Mouse (Mus musculus) midbrain, embryonic 10.5 days (tissue): ENCODE results near the gene Med10. TPM values are rescaled to one million over a fixed set of nuclear protein-coding genes. Genes with fewer than 3 reads are reported as not detected.

Source experiments
- DNase-seq: peaks from one replicate; pipeline ENCODE4 v3.0.0-alpha.2; 2017; ENCODE audit warnings: low spot score
- H3K27ac ChIP-seq: fragments of 300-500 bp; sonication (generic); replicated peaks from 2 replicates; pipeline ENCODE4 v1.5.1; 2016; ENCODE audit warnings: mild to moderate bottlenecking
- H3K27me3 ChIP-seq: fragments of 300-500 bp; sonication (generic); 2 replicates; pipeline ENCODE4 v1.6.1; 2016; ENCODE audit warnings: low read depth, mild to moderate bottlenecking; ENCODE audit not compliant: poor library complexity, severe bottlenecking
- H3K36me3 ChIP-seq: fragments of 300-500 bp; sonication (generic); 2 replicates; pipeline ENCODE4 v1.6.1; 2016; ENCODE audit warnings: mild to moderate bottlenecking, moderate library complexity
- H3K4me1 ChIP-seq: fragments of 300-500 bp; sonication (generic); 2 replicates; pipeline ENCODE4 v1.6.1; 2016
- H3K4me3 ChIP-seq: fragments of 300-500 bp; sonication (generic); 2 replicates; pipeline ENCODE4 v1.5.1; 2016; ENCODE audit warnings: mild to moderate bottlenecking, moderate library complexity
- H3K9me3 ChIP-seq: fragments of 300-500 bp; sonication (generic); replicated peaks from 2 replicates; pipeline ENCODE4 v1.6.1; 2016; ENCODE audit warnings: mild to moderate bottlenecking
- WGBS: fragments of 180-500 bp; shearing (Covaris S2); methylation state at CpG from one replicate; pipeline ENCODE4 v1.1.7; 2016; 5-methylcytosine and 5-hydroxymethylcytosine counted together
- polyA plus RNA-seq: library from polyadenylated mRNA; unstranded; fragments of >200 nt; fragmentation: Nextera tagmentation; extraction: Ambion mirVana; gene quantifications from 2 replicates; pipeline ENCODE4 v1.2.1, GENCODE M21; 2016

The Med10 gene
- polyA plus RNA-seq, result 190 and 205 TPM in 2 replicates

DNA sequence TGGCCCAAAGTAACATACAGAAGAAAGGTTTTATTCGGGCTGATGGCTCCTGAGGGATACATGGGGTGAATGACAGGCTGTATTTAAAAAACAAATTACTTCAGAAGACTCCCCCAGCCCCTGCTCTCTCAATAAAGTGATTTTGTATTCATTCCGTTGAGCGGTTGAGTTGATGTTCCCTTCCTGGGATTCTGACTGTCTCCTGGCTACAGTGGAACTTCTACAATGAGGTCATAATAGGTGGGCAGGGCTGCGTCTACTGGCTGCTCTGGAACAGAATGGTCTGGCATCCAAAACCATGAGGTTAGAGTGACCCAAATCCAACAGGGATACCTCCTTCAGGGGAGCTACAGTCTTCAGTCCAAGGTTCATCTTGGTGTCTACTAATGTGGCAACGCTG, at the start of gene Med10:
Med10 (plus strand) TSS at position 301 of the 400 bp plus-strand sequence.
- no peak within 1 kb of the TSS for H3K27ac ChIP-seq
- DNase-seq, result no peak
- WGBS, result 82% methylated on average over 5 of the region's 5 CpGs

DNA sequence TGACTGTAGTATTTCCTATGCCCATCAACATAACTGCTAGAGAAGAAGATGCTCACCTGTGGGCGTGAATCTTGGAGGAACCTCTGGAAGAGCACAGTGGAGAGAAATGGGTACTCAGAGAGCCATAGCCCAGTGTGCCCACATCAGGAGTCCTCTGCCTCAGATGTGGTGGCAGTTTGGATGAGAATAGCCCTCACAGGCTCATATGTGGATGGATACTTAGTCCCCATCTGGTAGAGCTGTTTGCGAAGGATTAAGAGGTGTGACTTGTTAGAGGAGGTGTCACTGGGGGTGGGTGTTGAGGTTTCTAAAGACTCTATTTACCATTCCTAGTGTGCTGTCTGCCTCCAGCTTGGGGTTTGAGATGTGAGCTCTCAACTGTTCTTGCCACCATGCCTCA, 49.3 kb upstream of the Med10 start:
- no peaks in the 10 kb centered on the region for H3K4me1 ChIP-seq
- H3K27me3 ChIP-seq, result peaks cover 10% of the 10 kb centered on the region; the same call in 1 of the 2 replicates
- H3K27ac ChIP-seq, result no peak overlapping the region
- 85% methylated on average over 2 of the region's 2 CpGs for WGBS
- no peak for DNase-seq
- H3K9me3 ChIP-seq, result no peaks in the 10 kb centered on the region
- H3K4me3 ChIP-seq, result no peak overlapping the region
- no peaks in the 10 kb centered on the region for H3K36me3 ChIP-seq

More for the DNA sequence above, at the start of gene Med10:
- no peaks in the 10 kb centered on the region for H3K4me1 ChIP-seq
- H3K27me3 ChIP-seq, result no peaks in the 10 kb centered on the region
- no peaks in the 10 kb centered on the region for H3K9me3 ChIP-seq
- no peak within 1 kb of the TSS for H3K4me3 ChIP-seq
- no peaks in the 10 kb centered on the region for H3K36me3 ChIP-seq

- no peak overlapping the region for H3K4me3 ChIP-seq
- 86% methylated on average over 6 of the region's 6 CpGs for WGBS
- H3K27ac ChIP-seq, result no peak overlapping the region
- H3K9me3 ChIP-seq, result no peaks in the 10 kb centered on the region
- no peak for DNase-seq
- H3K27me3 ChIP-seq, result no peaks in the 10 kb centered on the region
- no peaks in the 10 kb centered on the region for H3K4me1 ChIP-seq
- H3K36me3 ChIP-seq, result no peaks in the 10 kb centered on the region
Measured at GRCm38 (mm10) chr13:69758979-69759378, 43.2 kb upstream of the Med10 start.

- H3K27me3 ChIP-seq, result no peaks in the 10 kb centered on the region
- H3K36me3 ChIP-seq, result no peaks in the 10 kb centered on the region
- WGBS, result 90% methylated on average over 10 of the region's 10 CpGs
- H3K4me3 ChIP-seq, result no peak overlapping the region
- no peaks in the 10 kb centered on the region for H3K9me3 ChIP-seq
- no peak for DNase-seq
- no peak overlapping the region for H3K27ac ChIP-seq
- no peaks in the 10 kb centered on the region for H3K4me1 ChIP-seq
Measured at GRCm38 (mm10) chr13:69761393-69761792, 40.8 kb upstream of the Med10 start.

- WGBS, result 86% methylated on average over 9 of the region's 9 CpGs
- Histone ChIP-seq H3K9me3 (no peaks in the 10 kb centered on the region), H3K4me1 (no peaks in the 10 kb centered on the region), H3K27ac (no peak overlapping the region), H3K27me3 (no peaks in the 10 kb centered on the region), H3K36me3 (no peaks in the 10 kb centered on the region), H3K4me3 (no peak overlapping the region)
- DNase-seq, result no peak
Measured at GRCm38 (mm10) chr13:69764646-69765045, 37.5 kb upstream of the Med10 start.

GRCm38 (mm10) chr13:69768152-69768551, 34.0 kb upstream of the Med10 start:
- no peak for DNase-seq
- no peaks in the 10 kb centered on the region for H3K36me3 ChIP-seq
- H3K27ac ChIP-seq, result no peak overlapping the region
- no peaks in the 10 kb centered on the region for H3K4me1 ChIP-seq
- H3K4me3 ChIP-seq, result no peak overlapping the region
- 93% methylated on average over 10 of the region's 10 CpGs for WGBS
- no peaks in the 10 kb centered on the region for H3K27me3 ChIP-seq
- H3K9me3 ChIP-seq, result no peaks in the 10 kb centered on the region

- no peak overlapping the region for H3K4me3 ChIP-seq
- H3K27ac ChIP-seq, result no peak overlapping the region
- no peaks in the 10 kb centered on the region for H3K9me3 ChIP-seq
- WGBS, result 84% methylated on average over 12 of the region's 12 CpGs
- DNase-seq, result no peak
- H3K36me3 ChIP-seq, result no peaks in the 10 kb centered on the region
- H3K4me1 ChIP-seq, result peaks cover 5% of the 10 kb centered on the region
- H3K27me3 ChIP-seq, result no peaks in the 10 kb centered on the region
Measured at GRCm38 (mm10) chr13:69770538-69771456, 31.4 kb upstream of the Med10 start.

GRCm38 (mm10) chr13:69772358-69772757, 29.8 kb upstream of the Med10 start:
- no peaks in the 10 kb centered on the region for H3K9me3 ChIP-seq
- no peaks in the 10 kb centered on the region for H3K27me3 ChIP-seq
- 88% methylated on average over 4 of the region's 4 CpGs for WGBS
- H3K4me1 ChIP-seq, result peaks cover 7% of the 10 kb centered on the region
- H3K27ac ChIP-seq, result no peak overlapping the region
- no peak for DNase-seq
- no peak overlapping the region for H3K4me3 ChIP-seq
- no peaks in the 10 kb centered on the region for H3K36me3 ChIP-seq

DNA sequence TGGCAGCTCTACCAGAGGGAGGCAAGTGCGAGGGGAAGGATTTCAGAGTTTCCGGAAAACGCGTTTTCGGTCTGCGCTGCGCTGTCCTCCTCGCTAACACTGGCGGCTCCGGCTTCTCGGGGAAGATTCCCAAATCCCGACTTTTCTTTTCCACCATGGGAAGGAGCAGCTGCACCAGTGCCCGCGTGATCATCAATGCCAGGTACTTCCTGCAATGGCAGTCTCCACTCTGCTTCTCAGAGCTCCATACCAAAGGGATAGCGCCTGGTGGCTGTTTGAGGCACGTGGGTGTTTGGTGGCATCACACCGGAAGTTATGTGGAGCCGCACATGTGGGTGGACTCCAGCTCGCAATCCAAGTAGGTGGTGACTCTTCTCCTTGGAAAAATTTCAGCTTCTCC, 24.0 kb upstream of the Med10 start:
- Histone ChIP-seq H3K27me3 (no peaks in the 10 kb centered on the region), H3K9me3 (no peaks in the 10 kb centered on the region), H3K27ac (no peak overlapping the region), H3K36me3 (no peaks in the 10 kb centered on the region), H3K4me1 (peaks cover 7% of the 10 kb centered on the region), H3K4me3 (no peak overlapping the region)
- WGBS, result 91% methylated on average over 19 of the region's 19 CpGs
- DNase-seq, result no peak

- no peaks in the 10 kb centered on the region for H3K27me3 ChIP-seq
- no peak overlapping the region for H3K4me3 ChIP-seq
- H3K9me3 ChIP-seq, result no peaks in the 10 kb centered on the region
- no peaks in the 10 kb centered on the region for H3K4me1 ChIP-seq
- 86% methylated on average over 5 of the region's 5 CpGs for WGBS
- H3K36me3 ChIP-seq, result no peaks in the 10 kb centered on the region
- DNase-seq, result no peak
- no peak overlapping the region for H3K27ac ChIP-seq
Measured at GRCm38 (mm10) chr13:69788704-69789103, 13.5 kb upstream of the Med10 start.

- H3K4me1 ChIP-seq, result no peaks in the 10 kb centered on the region
- H3K4me3 ChIP-seq, result no peak overlapping the region
- 88% methylated on average over 1 of the region's 1 CpGs for WGBS
- H3K9me3 ChIP-seq, result no peaks in the 10 kb centered on the region
- DNase-seq, result no peak
- H3K27me3 ChIP-seq, result no peaks in the 10 kb centered on the region
- no peaks in the 10 kb centered on the region for H3K36me3 ChIP-seq
- no peak overlapping the region for H3K27ac ChIP-seq
Measured at GRCm38 (mm10) chr13:69791814-69792213, 10.4 kb upstream of the Med10 start.

DNA sequence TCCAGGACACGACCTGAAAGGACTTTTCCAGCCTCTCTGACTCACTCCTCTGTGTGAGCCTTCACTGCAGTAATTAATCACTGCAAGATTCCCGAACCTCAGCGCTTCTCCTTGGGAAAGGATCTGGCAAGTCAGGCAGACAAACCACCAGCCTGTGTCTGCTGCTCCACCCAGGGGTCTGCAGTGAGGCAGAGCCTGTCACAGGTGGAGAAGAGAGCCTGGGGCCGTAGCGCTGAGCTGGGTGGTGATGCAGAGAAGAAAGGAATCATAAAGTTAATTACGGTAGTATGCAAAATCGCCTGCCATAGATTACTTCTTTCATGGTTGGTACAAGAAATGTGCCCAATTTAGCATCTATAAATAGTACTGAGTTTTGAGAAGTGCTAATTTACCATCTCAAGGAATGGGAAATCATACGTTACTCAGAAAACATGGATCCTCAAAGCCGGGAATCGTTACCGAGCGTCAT, 9.6 kb upstream of the Med10 start:
- no peaks in the 10 kb centered on the region for H3K4me1 ChIP-seq
- no peaks in the 10 kb centered on the region for H3K9me3 ChIP-seq
- no peaks in the 10 kb centered on the region for H3K27me3 ChIP-seq
- H3K27ac ChIP-seq, result no peak overlapping the region
- WGBS, result 79% methylated on average over 12 of the region's 12 CpGs
- no peaks in the 10 kb centered on the region for H3K36me3 ChIP-seq
- H3K4me3 ChIP-seq, result no peak overlapping the region
- DNase-seq, result no peak

DNA sequence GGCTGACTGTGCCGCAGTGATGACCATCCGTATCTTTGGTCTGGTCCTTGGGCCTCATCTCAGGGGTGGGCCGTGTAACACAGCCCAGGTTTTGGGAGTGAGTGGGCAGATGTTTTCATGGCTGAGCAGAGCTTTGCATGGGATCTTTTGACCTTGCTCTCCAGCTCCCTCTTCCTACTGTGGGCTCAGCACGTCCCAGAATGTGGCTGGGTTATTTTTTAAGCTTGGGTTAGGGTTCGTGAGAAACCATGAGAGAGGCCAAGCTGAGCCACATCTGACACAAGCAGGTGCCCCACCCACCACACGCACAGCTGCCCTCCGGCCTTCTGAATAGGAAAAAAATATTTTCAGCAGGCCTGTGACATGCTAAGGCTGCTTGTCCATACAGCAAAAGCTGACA, 7.4 kb upstream of the Med10 start:
- DNase-seq, result no peak
- Histone ChIP-seq H3K36me3 (no peaks in the 10 kb centered on the region), H3K27ac (no peak overlapping the region), H3K9me3 (no peaks in the 10 kb centered on the region), H3K4me1 (no peaks in the 10 kb centered on the region), H3K27me3 (no peaks in the 10 kb centered on the region), H3K4me3 (no peak overlapping the region)
- WGBS, result 74% methylated on average over 7 of the region's 7 CpGs
